Mouse (Mus musculus) kidney, adult 10 weeks (tissue): ENCODE data around the gene Tpt1. TPM values are rescaled to one million over a fixed set of nuclear protein-coding genes. Genes with fewer than 3 reads are reported as not detected.

Source experiments
- polyA plus RNA-seq: library from polyadenylated mRNA; stranded (reverse); fragments of 350-450 nt; fragmentation: Illumina TruSeq; extraction: RNeasy Lipid Tissue Mini Kit (QIAGEN cat#74804); gene quantifications from one replicate; pipeline ENCODE4 v1.2.3, GENCODE M21; 2014; ENCODE audit warnings: low read depth, low replicate concordance

The Tpt1 gene
- 10,775 TPM for polyA plus RNA-seq

DNA sequence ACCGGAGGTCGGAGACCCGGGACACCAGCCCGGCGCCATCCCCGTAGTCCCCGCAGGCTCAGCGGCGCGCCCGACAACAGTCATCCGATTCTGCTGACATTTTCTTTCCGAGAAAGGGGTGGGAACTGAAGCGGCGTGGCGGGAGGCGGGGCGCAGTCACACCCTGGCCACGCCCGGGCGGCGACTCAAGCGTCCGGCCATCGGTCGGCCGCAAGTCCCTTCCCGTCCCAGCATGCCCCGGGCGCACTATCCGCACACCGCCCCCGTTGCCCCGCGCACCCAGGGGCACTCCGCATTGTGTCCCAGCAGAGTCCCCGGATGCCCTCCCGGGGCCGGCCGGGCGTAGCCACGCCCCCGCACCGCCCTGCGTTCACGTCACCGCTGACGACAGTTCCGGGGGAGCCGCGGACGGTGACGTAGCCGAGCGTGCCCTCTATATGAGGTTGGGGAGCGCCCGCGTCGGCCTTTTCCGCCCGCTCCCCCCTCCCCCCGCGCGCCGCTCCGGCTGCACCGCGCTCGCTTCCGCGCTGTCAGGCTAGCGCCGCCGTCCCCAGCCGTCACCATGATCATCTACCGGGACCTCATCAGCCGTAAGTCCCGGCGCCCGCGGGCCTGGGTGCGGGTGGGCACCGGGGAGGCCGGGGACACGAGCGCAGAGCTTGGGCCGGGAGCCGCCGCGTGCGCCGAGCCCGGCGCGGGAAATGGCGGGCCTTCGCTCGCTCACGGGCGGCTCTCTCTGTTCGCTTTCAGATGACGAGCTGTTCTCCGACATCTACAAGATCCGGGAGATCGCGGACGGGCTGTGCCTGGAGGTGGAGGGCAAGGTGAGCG lies at the start of gene Tpt1:
Tpt1 (plus strand) TSS at position 227 of the 831 bp plus-strand sequence.

Other genes with a start within 250 kb of the Tpt1 start
- not detected for gene Erich6b, start 202.8 kb upstream of the Tpt1 start, polyA plus RNA-seq
- 24.4 TPM for gene Cog3, start 90.6 kb upstream of the Tpt1 start, polyA plus RNA-seq
- gene Slc25a30, start 58.1 kb upstream of the Tpt1 start, polyA plus RNA-seq, result 123 TPM
- gene Kctd4, start 109.9 kb downstream of the Tpt1 start, polyA plus RNA-seq, result 0.12 TPM
- gene Gtf2f2, start 165.8 kb downstream of the Tpt1 start, polyA plus RNA-seq, result 26.4 TPM